Mouse (Mus musculus) heart, embryonic 11.5 days (tissue): ENCODE measurements around the gene 4933415F23Rik. TPM values are rescaled to one million over a fixed set of nuclear protein-coding genes. Genes with fewer than 3 reads are reported as not detected.
"Not testable (repeated sequence)": the region's sequence is repeated elsewhere in the genome, so short reads cannot be mapped to it uniquely, and the experiment has no call there.

Experiments
- ATAC-seq: fragments of 200-750 bp; cut with Nextera tagmentation; replicated peaks from 2 replicates; pipeline ENCODE4 v1.8.0; 2017; ENCODE audit warnings: moderate library complexity; ENCODE audit not compliant: insufficient number of reproducible peaks, low FRiP score, low TSS enrichment
- H3K27ac ChIP-seq: fragments of 300-500 bp; sonication (generic); 2 replicates; pipeline ENCODE4 v1.5.1; 2014; ENCODE audit warnings: mild to moderate bottlenecking, low read depth, low read length
- H3K27me3 ChIP-seq: fragments of 300-500 bp; sonication (generic); 2 replicates; pipeline ENCODE4 v1.6.1; 2014; ENCODE audit warnings: mild to moderate bottlenecking, low read length, mixed read lengths; ENCODE audit not compliant: control insufficient read depth, insufficient read depth
- H3K36me3 ChIP-seq: fragments of 300-500 bp; sonication (generic); 2 replicates; pipeline ENCODE4 v1.6.1; 2014; ENCODE audit warnings: mild to moderate bottlenecking, low read length, moderate library complexity, mixed read lengths; ENCODE audit not compliant: control insufficient read depth, insufficient read depth
- H3K4me1 ChIP-seq: fragments of 300-500 bp; sonication (generic); 2 replicates; pipeline ENCODE4 v1.6.1; 2014; ENCODE audit warnings: low read length; ENCODE audit not compliant: control insufficient read depth, insufficient read depth
- H3K4me2 ChIP-seq: fragments of 300-500 bp; sonication (generic); 2 replicates; pipeline ENCODE4 v1.6.1; 2014; ENCODE audit warnings: mild to moderate bottlenecking, moderate library complexity
- H3K4me3 ChIP-seq: fragments of 300-500 bp; sonication (generic); 2 replicates; pipeline ENCODE4 v1.5.1; 2014; ENCODE audit warnings: low read depth, low read length
- H3K9ac ChIP-seq: fragments of 300-500 bp; sonication (generic); 2 replicates; pipeline ENCODE4 v1.6.1; 2014; ENCODE audit warnings: mild to moderate bottlenecking, low read depth, low read length, moderate library complexity
- H3K9me3 ChIP-seq: fragments of 300-500 bp; sonication (generic); replicated peaks from 2 replicates; pipeline ENCODE4 v1.6.1; 2016; ENCODE audit warnings: low read length; ENCODE audit not compliant: control insufficient read depth
- WGBS: fragments of 180-500 bp; shearing (Covaris S2); extraction: QIAGEN DNeasy Blood & Tissue Kit; methylation state at CpG from one replicate; pipeline ENCODE4 v1.1.7; 2014; ENCODE audit not compliant: insufficient replicate concordance; 5-methylcytosine and 5-hydroxymethylcytosine counted together
- polyA plus RNA-seq: library from polyadenylated mRNA; unstranded; fragments of >200 nt; fragmentation: Nextera tagmentation; extraction: Ambion mirVana; gene quantifications from 2 replicates; pipeline ENCODE4 v1.2.1, GENCODE M21; 2014

Gene 4933415F23Rik
- polyA plus RNA-seq: not detected in 2 replicates

DNA sequence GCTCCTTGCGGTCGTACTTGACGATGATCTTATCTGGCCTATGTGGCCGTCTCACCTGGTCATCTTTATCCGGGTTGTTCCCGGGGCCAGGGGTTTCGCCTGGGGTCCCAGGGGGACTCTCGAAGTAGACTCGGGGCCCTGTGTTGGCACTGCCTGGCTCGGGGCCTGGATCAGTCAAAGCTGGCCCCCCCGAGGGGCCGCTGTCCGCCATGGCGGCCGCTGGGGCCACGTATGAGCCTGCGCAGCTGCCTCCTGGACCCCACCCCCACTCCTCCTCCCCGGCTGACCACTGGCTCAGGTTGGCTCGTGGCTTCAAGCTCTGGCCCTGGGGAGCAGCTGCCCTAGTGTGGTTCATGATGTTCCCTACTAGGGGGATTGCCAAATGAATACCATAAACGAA is at the start of gene 4933415F23Rik:
4933415F23Rik (minus strand) TSS at position 233 of the 400 bp plus-strand sequence.
- no peak within 1 kb of the TSS for H3K4me3 ChIP-seq
- no peaks in the 10 kb centered on the region for H3K27me3 ChIP-seq
- no peak within 1 kb of the TSS for H3K9ac ChIP-seq
- no peak within 1 kb of the TSS for H3K4me2 ChIP-seq
- no peak within 1 kb of the TSS for H3K27ac ChIP-seq
- H3K36me3 ChIP-seq: no peaks in the 10 kb centered on the region
- ATAC-seq: no peak
- 94% methylated on average over 20 of the region's 20 CpGs for WGBS
- H3K9me3 ChIP-seq: no peaks in the 10 kb centered on the region
- H3K4me1 ChIP-seq: no peaks in the 10 kb centered on the region

DNA sequence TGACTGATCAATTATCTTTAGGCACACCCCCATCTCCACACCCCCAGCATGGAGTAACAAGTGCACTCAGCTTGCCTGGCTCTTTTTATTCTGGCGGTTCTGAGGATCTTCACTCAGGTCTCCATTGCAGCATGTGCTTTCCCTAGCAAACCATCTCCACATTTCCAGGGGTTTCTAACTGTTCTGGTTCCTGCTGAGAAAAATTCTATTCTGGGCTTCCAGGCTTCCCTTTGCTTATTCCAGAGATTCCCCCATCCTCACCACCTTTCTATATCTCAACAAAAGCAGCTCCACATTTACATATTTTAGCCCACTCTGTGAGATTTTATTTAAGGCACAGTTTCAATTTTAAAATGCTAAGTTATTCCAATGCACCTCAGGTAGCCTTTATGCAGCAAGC is 49.7 kb upstream of the 4933415F23Rik start:
- ATAC-seq: no peak
- 57% methylated on average over 1 of the region's 1 CpGs for WGBS
- H3K27me3 ChIP-seq: no peaks in the 10 kb centered on the region
- no peaks in the 10 kb centered on the region for H3K36me3 ChIP-seq
- H3K27ac ChIP-seq: no peak overlapping the region
- no peak overlapping the region for H3K9ac ChIP-seq
- no peak overlapping the region for H3K4me2 ChIP-seq
- no peaks in the 10 kb centered on the region for H3K4me1 ChIP-seq
- H3K4me3 ChIP-seq: no peak overlapping the region
- H3K9me3 ChIP-seq: no peaks in the 10 kb centered on the region

DNA sequence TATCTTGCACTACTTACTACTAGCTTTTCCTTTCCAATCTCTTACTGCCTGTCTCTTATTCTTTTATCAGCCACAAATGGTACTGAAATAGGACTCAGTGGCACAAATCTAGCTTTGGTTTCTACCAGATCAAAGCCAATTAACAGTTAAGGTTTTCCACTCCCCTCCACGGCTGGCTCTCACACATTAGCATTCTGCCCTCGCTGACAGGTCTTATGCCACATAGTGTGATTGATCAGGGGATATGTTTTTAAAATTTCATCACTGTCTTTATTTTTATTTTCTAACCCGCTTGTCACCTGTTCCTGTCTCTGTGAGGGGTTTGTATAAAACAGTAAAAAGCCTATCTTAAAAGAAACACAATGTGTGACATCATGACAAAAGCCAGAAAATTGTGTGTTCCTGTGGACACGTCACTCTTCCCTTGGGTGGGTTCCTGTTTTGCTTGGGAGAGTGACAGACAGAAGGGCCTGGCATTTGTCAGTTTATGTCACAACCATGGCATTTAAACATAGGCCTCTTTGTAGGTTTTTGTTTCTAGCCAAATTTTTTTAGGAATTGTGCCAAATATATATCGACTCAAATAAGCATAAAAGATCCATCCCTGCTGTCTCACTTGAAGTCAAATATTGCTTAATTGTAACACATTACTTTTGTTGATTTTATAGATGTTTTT is 44.3 kb upstream of the 4933415F23Rik start:
- no peak overlapping the region; the same call in 1 of the 2 replicates for H3K4me2 ChIP-seq
- no peaks in the 10 kb centered on the region for H3K27me3 ChIP-seq
- peak; percentile 68 for ATAC-seq
- H3K36me3 ChIP-seq: no peaks in the 10 kb centered on the region
- no peaks in the 10 kb centered on the region for H3K9me3 ChIP-seq
- peak overlapping the region; percentile 77 for H3K27ac ChIP-seq
- H3K4me1 ChIP-seq: peaks cover 9% of the 10 kb centered on the region
- no peak overlapping the region for H3K4me3 ChIP-seq
- H3K9ac ChIP-seq: no peak overlapping the region
- WGBS: 31% methylated on average over 5 of the region's 5 CpGs

DNA sequence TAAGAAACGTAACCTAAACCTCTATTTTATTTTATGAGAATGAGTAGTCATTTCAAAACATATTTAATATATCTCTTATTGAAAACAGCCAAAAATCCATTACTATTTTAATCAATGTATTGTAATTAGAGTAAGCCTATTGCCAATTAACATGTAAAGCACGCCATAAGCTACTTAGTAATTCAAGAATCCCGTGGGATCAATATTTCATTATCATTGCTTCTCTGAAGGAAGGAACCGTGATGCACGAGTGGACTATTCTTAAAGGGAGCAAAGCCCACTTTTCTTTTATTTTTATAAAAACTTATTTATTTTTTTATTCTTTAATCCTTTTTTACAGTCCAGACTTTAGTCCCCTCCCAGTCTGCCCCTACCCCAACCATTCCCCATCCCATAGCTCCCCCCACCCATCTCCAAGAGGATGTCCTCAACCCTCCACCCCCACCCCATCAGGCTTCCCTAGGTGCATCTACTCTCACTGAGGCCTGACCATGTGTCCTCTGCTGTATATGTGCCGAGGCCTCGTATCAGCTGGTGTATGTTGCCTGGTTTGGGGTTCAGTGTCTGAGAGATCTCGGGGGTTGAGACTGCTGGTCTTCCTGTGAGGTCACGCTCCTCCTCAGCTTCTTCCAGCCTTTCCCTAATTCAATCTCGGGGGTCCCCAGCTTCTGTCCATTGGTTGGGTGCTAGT is 39.2 kb upstream of the 4933415F23Rik start:
- 80% methylated on average over 10 of the region's 10 CpGs for WGBS
- Histone ChIP-seq H3K27me3 (no peaks in the 10 kb centered on the region), H3K9ac (no peak overlapping the region), H3K4me3 (no peak overlapping the region), H3K27ac (no peak overlapping the region), H3K4me1 (peaks cover 9% of the 10 kb centered on the region), H3K4me2 (no peak overlapping the region), H3K9me3 (no peaks in the 10 kb centered on the region), H3K36me3 (no peaks in the 10 kb centered on the region)
- no peak for ATAC-seq

DNA sequence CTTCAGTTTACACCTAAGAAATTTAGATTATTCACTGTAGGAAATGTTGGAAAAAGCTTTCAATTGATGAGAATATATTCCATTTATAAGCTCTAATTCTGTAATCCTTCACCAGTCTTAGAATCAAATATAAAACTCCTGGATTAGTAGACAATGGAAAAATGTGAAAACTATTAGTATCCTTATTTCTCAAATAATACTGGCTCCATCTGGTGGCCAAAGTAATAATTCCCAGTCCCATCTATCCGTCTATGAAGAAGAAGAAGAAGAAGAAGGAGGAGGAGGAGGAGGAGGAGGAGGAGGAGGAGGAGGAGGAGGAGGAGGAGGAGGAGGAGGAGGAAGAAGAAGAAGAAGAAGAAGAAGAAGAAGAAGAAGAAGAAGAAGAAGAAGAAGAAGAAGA is 38.5 kb upstream of the 4933415F23Rik start:
- H3K4me3 ChIP-seq, H3K9ac ChIP-seq, H3K36me3 ChIP-seq, H3K27ac ChIP-seq, H3K4me1 ChIP-seq, H3K9me3 ChIP-seq, H3K27me3 ChIP-seq, H3K4me2 ChIP-seq, ATAC-seq: not testable (repeated sequence)
- 0% methylated on average over 1 of the region's 1 CpGs for WGBS

DNA sequence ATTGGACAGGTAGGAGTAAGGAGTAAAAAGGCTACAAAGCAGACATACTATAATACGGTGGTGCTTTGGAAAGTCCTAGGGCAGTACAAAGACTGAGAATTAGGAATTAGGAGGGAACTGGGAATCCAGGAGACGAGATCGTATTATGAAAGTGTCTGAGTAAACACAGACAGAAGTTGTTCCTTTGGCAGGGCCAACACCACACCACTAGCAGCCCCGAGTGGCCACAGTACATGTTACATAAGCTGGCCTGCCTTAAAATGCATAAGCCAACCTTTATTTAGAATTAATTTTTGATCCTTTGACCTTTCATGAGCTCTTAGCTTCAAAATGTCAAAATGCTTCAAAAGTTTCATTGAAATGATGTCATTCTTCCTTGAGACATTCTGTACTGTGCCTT is 18.8 kb upstream of the 4933415F23Rik start:
- 63% methylated on average over 4 of the region's 4 CpGs for WGBS
- no peak for ATAC-seq
- Histone ChIP-seq H3K4me2 (no peak overlapping the region), H3K27ac (no peak overlapping the region), H3K36me3 (no peaks in the 10 kb centered on the region), H3K27me3 (no peaks in the 10 kb centered on the region), H3K4me1 (peaks cover 4% of the 10 kb centered on the region; the same call in 1 of the 2 replicates), H3K9me3 (no peaks in the 10 kb centered on the region), H3K9ac (no peak overlapping the region), H3K4me3 (no peak overlapping the region)

DNA sequence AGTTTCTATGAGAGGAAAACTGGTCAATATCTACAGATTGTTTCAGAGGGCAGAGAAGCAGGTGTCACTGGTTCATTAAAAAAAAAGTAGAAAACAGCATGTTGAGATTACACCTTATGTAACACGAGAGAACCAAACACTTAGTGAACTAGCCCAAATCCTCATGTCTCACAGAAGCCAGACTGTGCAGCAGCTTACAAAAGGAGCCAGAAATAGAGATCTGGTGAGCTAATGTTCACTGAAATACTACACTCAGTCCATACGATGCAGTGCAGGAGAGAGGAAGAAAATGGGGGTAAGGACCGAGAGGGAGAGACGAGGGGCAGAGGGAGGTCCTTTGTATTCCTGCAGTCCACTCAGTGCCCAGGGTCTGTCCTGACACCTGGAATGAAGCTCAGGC is 17.4 kb upstream of the 4933415F23Rik start:
- Histone ChIP-seq H3K4me3 (no peak overlapping the region), H3K9ac (no peak overlapping the region), H3K9me3 (no peaks in the 10 kb centered on the region), H3K27me3 (no peaks in the 10 kb centered on the region), H3K4me2 (no peak overlapping the region), H3K4me1 (peaks cover 10% of the 10 kb centered on the region), H3K36me3 (no peaks in the 10 kb centered on the region), H3K27ac (no peak overlapping the region)
- no peak for ATAC-seq
- 62% methylated on average over 4 of the region's 4 CpGs for WGBS

DNA sequence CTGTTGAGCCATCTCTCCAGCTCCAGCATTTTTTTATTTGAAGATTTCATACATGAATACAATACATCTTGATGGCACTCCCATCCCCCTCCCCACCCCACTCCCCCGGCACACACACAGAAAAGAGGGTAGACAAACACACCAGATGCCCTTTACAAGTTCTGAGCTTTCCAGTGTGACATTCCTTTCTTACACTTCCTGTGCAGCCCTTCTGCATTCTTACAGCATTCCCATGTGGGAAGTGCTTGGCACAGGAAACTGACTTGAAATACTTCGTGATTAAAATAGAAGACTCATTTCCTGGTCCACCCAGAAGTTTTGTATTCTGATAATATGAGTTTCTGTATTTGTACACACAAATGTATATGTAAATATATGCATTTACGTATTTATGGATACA is 15.4 kb upstream of the 4933415F23Rik start:
- Histone ChIP-seq H3K4me3 (no peak overlapping the region), H3K36me3 (no peaks in the 10 kb centered on the region), H3K9ac (no peak overlapping the region), H3K4me1 (peaks cover 14% of the 10 kb centered on the region), H3K4me2 (no peak overlapping the region), H3K27me3 (no peaks in the 10 kb centered on the region), H3K9me3 (no peaks in the 10 kb centered on the region), H3K27ac (peak overlapping the region; percentile 55)
- no peak for ATAC-seq
- WGBS: 43% methylated on average over 3 of the region's 3 CpGs

DNA sequence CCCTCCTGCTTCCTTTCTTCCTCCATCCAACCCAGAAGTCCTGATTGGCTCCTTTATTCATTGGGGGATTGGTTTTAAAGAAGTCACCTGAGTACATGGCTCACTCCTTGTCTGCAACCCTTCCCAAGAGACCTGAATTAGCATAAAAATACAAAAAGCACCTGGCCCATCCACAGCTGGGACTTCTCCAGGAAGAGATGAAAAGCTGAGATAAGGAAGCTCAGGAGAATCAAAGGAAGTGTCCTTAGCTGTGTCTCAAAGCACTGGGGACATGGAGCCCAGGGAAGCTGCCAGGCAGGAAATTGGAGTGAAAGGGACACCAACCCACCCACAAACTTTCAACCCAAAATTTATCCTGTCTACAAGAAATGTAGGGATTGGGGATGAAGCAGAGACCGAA is 7.1 kb upstream of the 4933415F23Rik start:
- Histone ChIP-seq H3K36me3 (no peaks in the 10 kb centered on the region), H3K9me3 (no peaks in the 10 kb centered on the region), H3K4me3 (no peak overlapping the region), H3K27ac (no peak overlapping the region), H3K27me3 (no peaks in the 10 kb centered on the region), H3K9ac (no peak overlapping the region), H3K4me2 (no peak overlapping the region), H3K4me1 (0 out of 2 replicates have a peak, but pooled peaks cover 4% of the 10 kb centered on the region)
- 64% methylated on average over 1 of the region's 1 CpGs for WGBS
- no peak for ATAC-seq
